Mouse (Mus musculus) c-Kit-positive CD71-positive TER-119-negative erythroid progenitor cells, embryonic 14.5 days (primary cell): ENCODE data around the gene Efna2.
A peak's percentile ranks its signal among the peaks of the same experiment; 100 is the strongest.
"Not testable (repeated sequence)": the region's sequence is repeated elsewhere in the genome, so short reads cannot be mapped to it uniquely, and the experiment has no call there.

Source experiments
- DNase-seq: peaks from one replicate; pipeline ENCODE4 v3.0.0-alpha.2; 2013; ENCODE audit warnings: low read depth

The Efna2 gene

DNA sequence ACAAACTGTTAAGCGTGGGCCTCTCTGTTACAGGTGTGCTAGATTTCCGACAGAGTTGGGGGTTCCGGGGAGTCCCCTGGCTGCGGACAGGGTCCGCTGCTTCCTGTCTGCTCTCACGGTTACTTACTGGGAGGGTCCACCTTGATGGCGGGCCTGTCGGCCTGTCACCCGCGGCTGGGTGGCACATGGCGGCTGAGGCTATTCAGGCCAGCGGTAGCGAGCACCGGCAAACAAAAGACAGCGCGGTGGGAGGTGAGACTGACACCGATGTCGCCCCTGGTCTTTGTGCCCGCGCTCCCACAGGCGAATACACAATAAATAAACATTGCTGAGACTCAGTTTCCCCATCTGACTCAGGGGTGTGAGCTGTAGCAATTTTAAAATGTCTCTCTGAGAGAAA, 10.7 kb downstream of the Efna2 start:
- no peak for DNase-seq

DNA sequence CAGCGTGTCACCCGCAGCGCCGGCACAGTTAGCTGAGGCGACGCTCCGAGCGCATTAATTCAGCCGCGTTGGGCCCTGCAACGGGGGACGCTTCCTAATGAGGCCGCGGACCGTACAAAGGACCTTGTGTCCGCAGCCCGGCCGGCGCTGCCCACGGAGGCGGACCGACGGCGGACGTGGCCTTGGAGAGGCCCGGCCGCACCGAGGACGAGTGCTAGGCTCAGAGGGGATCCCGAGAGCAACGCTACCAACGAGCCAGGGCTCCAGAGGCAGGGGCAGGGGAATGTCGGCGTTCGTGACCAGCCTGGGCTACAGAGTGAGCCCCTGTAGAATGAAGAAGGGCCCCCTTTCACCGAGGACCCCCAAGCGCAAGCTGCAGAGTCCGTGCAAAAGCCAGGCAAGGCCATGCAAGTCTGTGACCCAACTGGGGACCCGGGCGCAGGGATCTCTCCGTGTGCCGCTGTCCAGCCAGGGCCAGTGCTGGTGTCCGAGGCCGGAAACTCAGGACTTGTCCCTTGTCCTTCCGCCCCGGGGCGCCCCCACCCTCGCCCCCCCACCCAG, 11.3 kb downstream of the Efna2 start:
- no peak for DNase-seq

DNA sequence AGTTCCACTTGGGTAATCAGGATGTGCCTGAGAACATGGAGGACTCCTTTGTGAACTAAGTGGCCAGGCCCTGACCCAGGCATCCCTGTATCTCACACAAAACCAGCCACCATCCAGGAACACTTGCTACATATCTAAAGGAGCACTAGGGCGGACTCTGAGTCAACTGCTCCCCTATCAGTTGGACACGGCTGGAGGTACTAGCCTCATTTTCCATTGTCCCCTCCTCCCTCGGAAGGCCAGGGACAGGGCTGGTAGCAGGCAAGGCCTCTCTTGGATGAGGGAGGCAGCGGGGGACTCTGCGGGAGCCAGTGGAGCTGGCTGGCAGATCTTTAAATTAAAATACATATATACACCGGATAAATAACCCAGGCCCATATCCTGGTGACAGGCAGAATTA, 14.7 kb downstream of the Efna2 start:
- no peak for DNase-seq

DNA sequence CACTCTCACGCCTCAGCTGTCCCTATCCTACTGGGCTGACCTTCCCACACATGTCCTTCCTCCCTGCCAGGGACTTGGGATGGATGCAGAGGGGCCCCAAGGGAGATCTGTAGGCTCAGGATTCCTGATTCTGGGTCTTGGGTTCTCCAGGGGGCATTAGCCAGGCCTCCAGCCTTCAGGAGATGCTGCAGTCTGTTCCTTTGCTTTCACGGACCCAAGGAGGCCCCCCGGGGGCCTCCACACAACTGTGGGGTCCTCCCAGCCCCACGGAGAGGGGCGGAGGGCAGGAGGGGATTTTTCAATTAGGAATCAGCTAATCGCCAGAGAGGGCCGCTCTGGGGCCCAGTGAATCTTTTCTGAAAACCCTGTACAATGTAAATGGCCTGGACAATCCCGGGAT, 15.2 kb downstream of the Efna2 start:
- no peak for DNase-seq

- DNase-seq, result no peak
These were observed 16.9 kb downstream of the Efna2 start for GRCm38 (mm10) chr10:80196167-80196566.

DNA sequence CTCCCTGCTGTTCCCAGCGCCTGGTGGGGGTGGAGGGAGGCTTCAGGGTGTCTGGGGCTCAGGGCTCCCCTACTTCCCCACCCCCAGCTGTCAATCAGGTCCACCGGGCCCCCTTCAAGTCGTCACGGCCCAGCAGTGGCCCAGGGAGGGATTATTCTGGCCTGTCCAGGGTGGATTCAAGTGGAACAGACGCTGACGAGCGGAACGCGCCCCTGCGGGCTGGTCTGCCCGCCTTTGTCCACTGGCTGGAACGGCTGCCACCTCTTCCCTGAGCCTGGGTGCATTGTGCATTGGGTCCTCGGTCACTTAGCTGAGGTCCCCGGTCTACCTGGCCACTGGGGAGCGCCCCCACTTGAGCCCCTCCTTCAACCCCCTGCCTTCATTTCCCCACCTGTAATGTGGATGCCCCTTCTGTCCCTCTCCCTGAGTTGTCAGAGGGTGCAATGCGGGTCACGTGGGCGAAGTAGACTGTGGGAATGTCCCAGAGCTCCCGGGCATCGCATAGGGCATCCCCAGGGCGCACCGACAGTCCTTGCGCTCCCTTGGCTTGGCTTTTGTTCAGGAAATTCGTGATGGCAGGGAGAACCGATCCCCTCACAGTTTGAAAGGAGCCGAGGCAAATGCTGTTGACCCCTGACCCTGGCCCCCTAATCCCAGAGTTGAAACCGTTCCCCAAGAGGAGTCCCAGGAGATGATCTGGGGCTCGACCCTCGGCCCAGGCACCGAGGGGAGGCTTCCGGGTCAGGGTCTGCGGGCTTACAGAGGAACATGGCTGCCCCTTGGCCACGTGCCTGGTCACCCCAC, 17.7 kb downstream of the Efna2 start:
- no peak for DNase-seq

DNA sequence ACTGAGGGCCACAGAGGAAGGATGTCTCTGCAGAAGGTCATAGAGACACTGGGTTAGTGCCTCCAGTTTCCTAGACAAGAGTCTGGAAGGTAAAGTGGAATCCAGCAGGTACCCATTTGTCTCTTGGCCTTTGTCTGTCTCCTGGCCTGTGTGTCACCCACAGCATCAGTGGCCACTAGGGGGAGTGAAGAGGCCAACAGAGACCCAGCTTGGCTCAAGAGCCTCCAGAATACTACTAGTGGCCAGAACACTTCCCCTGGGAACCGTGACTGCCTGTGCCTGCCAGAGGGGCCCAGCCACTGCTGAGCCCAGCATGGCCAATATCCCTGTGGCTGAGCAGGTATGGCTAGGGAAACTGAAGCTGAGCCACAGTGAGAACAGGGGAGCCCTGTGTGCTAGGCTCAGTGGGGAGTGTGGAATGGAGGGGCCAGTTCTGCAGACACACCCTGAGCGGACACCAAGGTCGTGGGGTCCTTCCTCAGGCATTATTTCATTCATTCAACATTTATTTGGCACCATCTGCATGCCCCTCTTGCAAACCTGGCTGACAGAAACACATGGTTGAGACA, 20.2 kb downstream of the Efna2 start:
- DNase-seq, result peak; percentile 73

- no peak for DNase-seq
These were observed 21.2 kb downstream of the Efna2 start for GRCm38 (mm10) chr10:80200485-80200884.

DNA sequence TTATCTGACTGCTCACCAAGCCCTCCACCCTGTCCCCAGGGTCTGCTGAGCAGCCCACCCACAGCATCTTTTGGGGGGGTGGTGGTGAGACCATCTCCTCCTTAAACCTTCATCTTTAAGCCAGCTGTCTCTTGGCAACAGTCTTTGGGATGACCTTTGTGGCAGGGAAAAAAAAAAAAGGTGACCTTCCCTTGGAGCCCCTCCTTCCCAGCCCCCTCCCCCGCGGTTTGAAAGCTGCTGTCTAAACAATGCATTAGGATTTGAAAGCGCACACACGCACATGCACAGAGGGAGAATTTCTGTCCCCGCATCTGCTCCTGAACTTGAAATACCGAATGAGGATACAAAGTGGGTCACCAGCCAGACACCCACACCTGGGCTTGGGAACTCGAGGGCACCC, 24.8 kb downstream of the Efna2 start:
- no peak for DNase-seq

DNA sequence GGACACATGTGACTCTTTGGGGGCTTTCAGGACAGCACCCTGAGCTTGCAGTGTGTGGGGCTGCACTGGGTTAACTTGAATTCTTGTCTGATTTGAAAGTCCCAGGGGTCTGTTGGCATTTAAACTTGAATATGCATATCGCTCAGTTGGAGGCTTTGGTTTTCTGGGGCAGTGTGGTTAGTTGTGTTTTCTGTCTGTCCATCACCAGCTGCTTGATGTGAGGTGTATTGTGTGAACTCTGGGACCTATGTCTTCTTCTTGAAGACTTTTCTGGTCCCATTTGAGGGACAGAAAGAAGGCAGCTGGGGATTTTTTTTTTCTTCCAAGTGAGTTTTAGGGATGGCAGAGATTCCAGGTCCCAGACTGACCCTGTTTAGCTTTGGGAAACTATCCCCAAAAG, 27.9 kb downstream of the Efna2 start:
- DNase-seq, result no peak

DNA sequence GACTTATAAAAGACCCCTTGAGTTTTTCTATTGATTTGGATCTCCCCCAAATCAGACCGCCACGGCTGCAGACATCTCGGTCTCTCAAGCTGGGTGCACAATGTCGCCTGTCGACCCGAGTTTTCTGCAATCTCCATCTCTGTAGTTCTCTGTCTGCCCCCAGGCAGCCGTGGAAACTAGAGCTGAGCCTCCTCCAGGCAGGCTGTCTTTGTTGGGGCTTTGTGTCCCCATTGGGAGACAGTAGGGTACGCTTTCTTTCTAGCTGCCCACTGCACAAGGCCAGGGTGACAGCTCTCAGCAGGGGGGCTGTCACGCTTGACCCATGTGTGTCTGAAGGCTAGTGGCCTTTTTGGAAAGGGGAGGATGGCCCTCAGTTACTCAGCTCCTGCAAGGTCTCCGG, 28.4 kb downstream of the Efna2 start:
- no peak for DNase-seq

DNA sequence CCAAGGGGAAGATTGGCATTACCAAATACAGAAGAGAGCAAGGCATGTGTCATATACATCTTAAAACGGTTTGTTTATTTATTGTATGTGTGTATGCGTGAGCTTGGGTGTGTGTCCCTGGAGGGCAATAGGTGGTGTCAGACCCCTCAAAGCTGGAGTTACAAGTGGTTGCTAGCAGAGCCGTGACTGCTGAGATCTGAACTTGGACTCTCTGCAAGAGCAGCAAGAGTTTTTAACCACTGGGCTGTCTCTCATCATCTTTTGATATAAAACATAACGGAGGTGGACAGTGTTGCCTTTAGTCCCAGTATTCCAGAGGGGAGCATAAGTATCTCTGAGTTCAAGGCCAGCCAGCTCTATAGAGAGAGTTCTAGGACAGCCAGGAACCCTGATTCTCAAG, 29.0 kb downstream of the Efna2 start:
- DNase-seq, result no peak

GRCm38 (mm10) chr10:80208841-80209371, 29.6 kb downstream of the Efna2 start:
- no peak for DNase-seq

DNA sequence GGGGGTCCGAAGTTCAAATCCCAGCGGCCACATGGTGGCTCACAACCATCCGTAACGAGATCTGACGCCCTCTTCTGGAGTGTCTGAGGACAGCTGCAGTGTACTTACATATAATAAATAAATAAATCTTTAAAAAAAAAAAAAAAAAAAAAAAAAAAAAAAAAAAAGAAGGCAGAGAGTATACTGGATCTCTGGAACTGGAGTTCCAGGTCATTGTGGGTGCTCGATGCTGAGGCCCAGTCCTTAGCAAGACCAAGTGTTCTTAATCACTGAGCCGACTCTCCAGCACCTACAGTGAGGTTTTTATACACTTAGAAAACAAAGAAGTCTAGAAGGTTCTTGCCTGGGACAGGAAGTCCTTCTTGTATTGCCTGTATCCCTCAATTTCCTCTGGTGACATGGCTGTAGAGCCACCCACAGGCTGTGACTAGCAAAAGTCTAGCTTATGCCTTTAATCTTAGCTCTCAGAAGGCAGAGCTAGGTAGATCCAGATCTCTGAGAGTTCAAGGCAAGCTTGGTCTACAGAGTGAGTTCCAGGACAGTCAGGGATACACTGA, 32.3 kb downstream of the Efna2 start:
- not testable (repeated sequence) for DNase-seq

DNA sequence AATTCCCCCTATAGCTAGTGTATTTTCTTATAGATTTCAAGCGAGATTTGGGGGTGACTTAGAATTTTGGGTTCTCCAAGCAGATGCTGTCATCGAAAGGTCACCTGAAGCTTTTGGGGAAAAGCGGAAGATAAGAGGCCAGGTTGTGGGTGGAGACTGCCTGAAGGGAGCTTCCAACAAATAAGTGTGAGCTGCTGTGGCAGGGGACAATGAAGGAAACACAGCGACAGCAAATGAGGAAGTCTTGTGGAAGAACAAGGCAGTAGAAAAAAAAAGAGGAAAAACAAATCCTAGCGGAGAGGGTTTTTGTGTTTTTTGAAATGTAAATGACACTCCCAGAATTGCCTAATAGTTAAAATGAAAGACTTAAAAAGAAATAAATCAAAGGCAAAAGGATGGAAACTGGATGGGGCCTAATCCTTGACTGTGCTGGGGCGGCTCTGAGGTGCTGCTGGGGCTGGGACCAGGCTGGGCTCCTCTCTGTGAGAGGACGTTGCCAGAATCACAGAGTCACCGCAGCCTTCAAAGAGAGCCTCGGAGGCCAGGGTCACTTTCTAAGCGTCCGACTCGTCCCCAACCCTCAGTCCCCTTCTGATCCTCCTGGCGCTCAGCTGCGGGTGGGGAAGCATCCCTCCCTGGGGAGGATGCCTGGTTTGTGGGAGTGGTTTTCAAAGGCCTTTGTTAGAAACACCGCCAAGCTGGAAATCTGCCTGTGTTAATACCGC, 35.9 kb downstream of the Efna2 start:
- no peak for DNase-seq

DNA sequence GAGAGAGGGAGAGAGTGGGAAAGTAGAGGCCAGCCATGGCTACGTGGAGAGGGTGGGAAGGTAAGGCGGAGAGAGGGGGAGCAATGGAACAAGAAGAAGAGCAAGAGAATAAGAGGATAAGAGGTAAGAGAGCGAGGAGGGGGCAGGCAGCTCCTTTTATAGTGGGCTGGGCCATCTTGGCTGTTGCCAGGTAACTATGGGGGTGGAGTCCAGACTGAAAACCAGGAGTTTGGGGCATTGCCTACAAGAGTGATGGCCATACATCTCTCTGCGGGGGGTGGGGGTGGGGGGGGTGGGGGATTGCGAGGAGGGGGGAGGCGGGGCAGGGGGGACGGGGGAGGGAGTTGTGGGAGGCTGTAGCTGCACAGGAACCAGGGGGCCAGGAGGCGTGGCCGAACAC, 41.4 kb downstream of the Efna2 start:
- no peak for DNase-seq

- DNase-seq, result not testable (repeated sequence)
These were observed 43.9 kb downstream of the Efna2 start for GRCm38 (mm10) chr10:80223137-80223536.

DNA sequence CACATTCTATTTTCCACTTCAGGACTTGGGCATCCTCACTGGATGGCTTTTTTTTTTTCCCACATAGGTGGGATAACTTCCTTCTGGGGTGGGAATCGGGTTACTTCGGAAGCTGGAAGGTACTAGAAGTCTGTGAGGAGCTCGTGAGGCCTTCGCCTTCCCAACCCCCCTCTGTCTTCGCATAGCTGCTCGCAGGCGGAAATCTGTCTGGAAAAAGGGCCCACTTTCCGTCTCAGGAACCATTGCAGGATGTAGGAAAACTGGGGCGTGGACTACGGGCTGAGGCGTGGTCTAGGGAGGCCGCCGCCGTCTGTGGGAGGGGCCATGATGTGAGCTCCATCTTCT, 46.8 kb downstream of the Efna2 start:
- no peak for DNase-seq

- DNase-seq, result peak; percentile 97
These were observed 47.3 kb downstream of the Efna2 start, which contains the start of gene Mum1 for GRCm38 (mm10) chr10:80226416-80227165. TSS of gene Mum1 (plus strand) at chr10:80226434.

DNA sequence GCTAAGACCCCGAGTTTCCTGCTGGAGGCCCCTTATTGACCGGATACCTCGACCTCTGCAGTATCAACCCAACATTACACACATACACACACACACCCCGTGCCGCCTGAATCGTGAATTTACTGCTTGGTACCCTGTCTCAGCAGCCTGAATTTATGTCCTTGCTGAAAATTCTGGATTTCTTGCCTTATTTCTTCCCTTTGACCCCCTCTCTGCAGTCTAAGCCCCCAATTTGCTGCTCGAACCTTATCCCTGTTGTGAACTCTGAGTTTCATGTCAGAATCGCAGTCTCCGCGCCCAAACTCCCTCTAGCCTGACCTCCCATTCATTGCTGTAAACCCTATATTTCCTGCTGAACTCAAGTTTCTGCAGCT, 47.9 kb downstream of the Efna2 start:
- peak; percentile 8 for DNase-seq

GRCm38 (mm10) chr10:80227877-80228775, 48.8 kb downstream of the Efna2 start:
- no peak for DNase-seq
